Mouse (Mus musculus) heart, adult 2 months (tissue): ENCODE measurements around the gene Gpm6a. TPM values are rescaled to one million over a fixed set of nuclear protein-coding genes. Genes with fewer than 3 reads are reported as not detected.

Experiments
- DNase-seq, 2 experiments: peaks; one replicate each; pipeline ENCODE4 v3.0.0; 2021
- H3K27ac ChIP-seq: fragments of 200-600 bp; 2 replicates; pipeline ENCODE4 v1.8.1; 2022
- H3K27me3 ChIP-seq: fragments of 200-500 bp; 2 replicates; pipeline ENCODE4 v1.6.1; 2012; ENCODE audit warnings: mild to moderate bottlenecking, low read length, inconsistent platforms, mixed read lengths; ENCODE audit not compliant: control insufficient read depth, insufficient read depth
- H3K36me3 ChIP-seq: fragments of 200-500 bp; 2 replicates; pipeline ENCODE4 v1.6.1; 2012; ENCODE audit warnings: low read length, inconsistent platforms; ENCODE audit not compliant: control insufficient read depth, insufficient read depth
- H3K4me1 ChIP-seq: fragments of 200-500 bp; 2 replicates; pipeline ENCODE4 v1.6.1; 2011; ENCODE audit warnings: low read length; ENCODE audit not compliant: control insufficient read depth, insufficient read depth
- H3K4me3 ChIP-seq: fragments of 200-600 bp; 2 replicates; pipeline ENCODE4 v1.8.1; 2022
- H3K79me2 ChIP-seq: fragments of 200-500 bp; replicated peaks from 2 replicates; pipeline ENCODE4 v1.6.1; 2012; ENCODE audit warnings: mild to moderate bottlenecking, inconsistent platforms, low read length, moderate library complexity, mixed read lengths; ENCODE audit not compliant: control insufficient read depth, insufficient read depth
- H3K9ac ChIP-seq: fragments of 200-500 bp; 2 replicates; pipeline ENCODE4 v1.6.1; 2012; ENCODE audit warnings: low read depth, mild to moderate bottlenecking, control low read depth, inconsistent platforms, low read length, mixed read lengths
- CTCF ChIP-seq: fragments of 200-600 bp; IDR thresholded peaks from 2 replicates; pipeline ENCODE4 v1.8.1; 2022; ENCODE audit warnings: antibody characterized with exemption, mild to moderate bottlenecking, moderate library complexity
- EP300 ChIP-seq: fragments of 200-500 bp; IDR thresholded peaks from 2 replicates; pipeline ENCODE4 v1.6.1; 2011; ENCODE audit warnings: low read depth, low read length, control low read depth; ENCODE audit not compliant: insufficient read depth
- POLR2A ChIP-seq: fragments of 200-500 bp; IDR thresholded peaks from 2 replicates; pipeline ENCODE4 v1.6.1; 2011; ENCODE audit warnings: mild to moderate bottlenecking, low read depth, low read length, control low read depth; ENCODE audit not compliant: insufficient read depth
- WGBS: fragments of 180-500 bp; shearing (Covaris S2); methylation state at CpG from one replicate; pipeline ENCODE4 v1.1.7; 2018; 5-methylcytosine and 5-hydroxymethylcytosine counted together
- intact Hi-C: fragments of 180-260 bp; cut with DNase I; formaldehyde crosslinking; loops from one replicate; pipeline ENCODE4 v1.15.1; 2025
- polyA plus RNA-seq: library from polyadenylated mRNA; depleted of rRNA; stranded (reverse); fragments of >200 nt; gene quantifications from 2 replicates; pipeline ENCODE4 v1.2.3, GENCODE M21; 2012
- total RNA-seq, 2 experiments: library from RNA; stranded (reverse); gene quantifications; 2 replicates each; pipeline ENCODE4 v1.2.3; 2021

Gene Gpm6a
- total and polyA plus RNA-seq, 3 experiments: 5.8 to 10.6 (median 9.0) TPM

DNA sequence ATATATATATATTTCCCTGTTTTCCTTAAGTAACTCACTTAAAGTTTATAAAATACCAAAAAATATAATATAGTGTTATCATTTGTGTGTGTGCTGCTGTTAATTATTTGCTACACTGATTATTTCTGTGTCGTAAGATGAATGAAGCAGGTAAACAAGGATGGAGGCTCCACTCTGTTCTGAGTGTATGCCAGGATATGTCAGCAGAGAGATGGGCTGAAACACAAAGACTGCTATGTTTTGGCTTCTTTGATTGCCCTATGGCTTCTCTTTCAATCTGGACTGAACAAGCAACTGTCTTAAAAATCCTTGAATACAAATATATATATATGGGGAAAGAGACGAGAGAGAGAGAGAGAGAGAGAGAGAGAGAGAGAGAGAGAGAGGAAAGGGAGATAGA lies 1.3 kb upstream of the Gpm6a start:
- WGBS: 79% methylated on average over 2 of the region's 2 CpGs
- TF ChIP-seq POLR2A: no peak
- TF ChIP-seq CTCF: no peak
- TF ChIP-seq EP300: no peak
- Histone ChIP-seq H3K4me1 (no peaks in the 10 kb centered on the region), H3K27me3 (no peaks in the 10 kb centered on the region), H3K36me3 (no peaks in the 10 kb centered on the region), H3K4me3 (no peak overlapping the region), H3K9ac (no peak overlapping the region), H3K27ac (no peak overlapping the region), H3K79me2 (no peaks in the 10 kb centered on the region)
- intact Hi-C loops: no loop called here
- DNase-seq: no peak

DNA sequence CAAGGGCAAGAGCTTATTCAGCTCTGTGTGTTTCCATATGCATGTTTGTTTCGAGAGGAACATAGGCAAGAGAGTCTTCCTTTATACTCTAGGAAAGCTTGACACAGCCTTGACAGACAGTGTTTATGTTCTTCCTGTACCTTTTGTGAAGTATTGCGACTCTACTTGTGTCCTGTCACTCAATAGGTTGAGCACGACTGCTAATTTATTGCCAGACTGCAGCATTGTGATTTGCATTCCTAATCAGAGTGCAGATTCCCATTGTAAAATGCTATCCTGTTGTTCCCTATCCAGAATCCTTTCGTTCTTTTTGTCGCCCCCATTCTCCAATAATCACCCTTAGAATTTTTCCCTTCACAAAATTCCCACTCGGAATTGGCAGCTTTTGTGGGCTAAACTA lies 613 bp upstream of the Gpm6a start:
- intact Hi-C loops: no loop called here
- H3K4me1 ChIP-seq: no peaks in the 10 kb centered on the region

DNA sequence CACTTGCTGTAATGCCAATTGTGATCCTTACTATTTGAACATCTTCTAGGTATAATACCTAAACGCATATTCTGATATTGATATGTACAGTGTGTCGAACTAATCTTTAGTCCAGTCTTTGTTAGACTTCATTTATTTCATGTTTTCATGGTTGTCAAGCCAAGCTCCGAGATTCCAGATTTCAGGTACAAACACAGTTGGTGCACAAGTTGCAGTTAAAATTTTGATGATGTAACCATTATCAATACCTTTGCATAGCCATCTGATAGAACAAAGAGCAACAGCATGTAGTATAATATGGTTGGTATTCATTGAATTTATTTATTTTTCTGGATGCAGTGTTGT lies 785 bp downstream of the Gpm6a start:
- no peaks in the 10 kb centered on the region for H3K27me3 ChIP-seq
- no peaks in the 10 kb centered on the region for H3K4me1 ChIP-seq
- TF ChIP-seq CTCF: no peak
- no peak for TF ChIP-seq EP300
- no peak for TF ChIP-seq POLR2A
- no peaks in the 10 kb centered on the region for H3K79me2 ChIP-seq
- DNase-seq: no peak
- no peaks in the 10 kb centered on the region for H3K36me3 ChIP-seq
- H3K27ac ChIP-seq: no peak overlapping the region
- H3K4me3 ChIP-seq: no peak overlapping the region
- 80% methylated on average over 3 of the region's 3 CpGs for WGBS
- H3K9ac ChIP-seq: no peak overlapping the region
- intact Hi-C loops: no loop called here

More for the DNA sequence above, 613 bp upstream of the Gpm6a start:
- TF ChIP-seq POLR2A (no peak), EP300 (no peak), CTCF (no peak)
- no peaks in the 10 kb centered on the region for H3K79me2 ChIP-seq
- H3K4me3 ChIP-seq: no peak overlapping the region
- H3K27ac ChIP-seq: no peak overlapping the region
- no peak for DNase-seq
- 63% methylated on average over 6 of the region's 6 CpGs for WGBS
- H3K9ac ChIP-seq: no peak overlapping the region
- no peaks in the 10 kb centered on the region for H3K27me3 ChIP-seq
- no peaks in the 10 kb centered on the region for H3K36me3 ChIP-seq

DNA sequence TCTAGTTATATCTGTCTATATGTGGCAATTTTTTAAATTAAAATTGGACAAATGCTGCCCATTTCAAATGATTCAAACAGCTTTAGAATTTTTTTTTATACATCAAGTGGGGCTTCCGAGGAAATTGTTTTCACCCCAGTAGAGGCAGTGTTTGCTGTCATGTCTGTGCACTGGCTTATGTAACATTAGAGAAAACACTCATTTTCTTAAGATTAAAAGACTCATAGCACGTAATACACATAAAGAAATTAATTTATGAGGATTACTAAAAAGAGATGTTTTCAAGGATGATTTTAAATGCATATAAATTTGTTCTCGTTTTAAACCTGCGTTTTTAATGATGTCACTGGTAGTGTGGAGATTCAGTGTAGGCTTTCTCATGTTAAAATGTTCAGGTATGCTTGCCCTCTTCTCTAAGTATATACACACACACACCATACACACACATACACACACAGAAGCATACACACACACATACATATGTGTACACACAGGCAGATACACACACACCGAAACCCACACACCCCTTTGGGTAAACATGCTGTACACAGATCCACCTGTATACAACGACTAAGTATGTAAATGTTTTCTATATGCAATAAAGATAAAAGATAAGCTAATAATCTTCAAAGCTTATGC lies 1.4 kb downstream of the Gpm6a start:
- H3K9ac ChIP-seq: no peak overlapping the region
- H3K4me3 ChIP-seq: no peak overlapping the region
- H3K27ac ChIP-seq: no peak overlapping the region
- intact Hi-C loops: no loop called here
- DNase-seq: no peak
- H3K79me2 ChIP-seq: no peaks in the 10 kb centered on the region
- H3K4me1 ChIP-seq: no peaks in the 10 kb centered on the region
- no peaks in the 10 kb centered on the region for H3K36me3 ChIP-seq
- no peak for TF ChIP-seq CTCF
- WGBS: 75% methylated on average over 6 of the region's 6 CpGs
- no peaks in the 10 kb centered on the region for H3K27me3 ChIP-seq

DNA sequence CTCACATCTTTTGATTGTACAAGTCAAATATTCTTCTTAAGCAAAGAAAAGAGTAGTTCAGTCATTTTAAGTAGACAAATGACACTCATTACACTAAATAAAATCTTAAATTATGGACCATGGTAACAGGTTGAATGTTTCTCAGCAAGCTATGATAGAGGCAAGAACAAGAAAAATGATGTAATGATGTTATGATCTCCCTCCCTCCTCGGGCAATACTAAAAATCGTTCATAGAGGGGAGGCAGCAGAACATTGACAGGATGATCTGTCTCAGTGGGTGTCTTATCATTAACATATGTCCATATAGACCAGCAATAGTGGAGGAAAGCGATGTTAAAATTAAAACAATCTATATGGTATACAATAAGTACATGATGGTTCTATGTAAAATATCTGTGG lies 2.1 kb downstream of the Gpm6a start:
- Histone ChIP-seq H3K36me3 (no peaks in the 10 kb centered on the region), H3K79me2 (no peaks in the 10 kb centered on the region), H3K27me3 (no peaks in the 10 kb centered on the region), H3K4me3 (no peak overlapping the region), H3K9ac (no peak overlapping the region), H3K27ac (no peak overlapping the region), H3K4me1 (no peaks in the 10 kb centered on the region)
- TF ChIP-seq CTCF (no peak), EP300 (no peak), POLR2A (no peak)
- no peak for DNase-seq
- 81% methylated on average over 3 of the region's 3 CpGs for WGBS
- intact Hi-C loops: no loop called here

DNA sequence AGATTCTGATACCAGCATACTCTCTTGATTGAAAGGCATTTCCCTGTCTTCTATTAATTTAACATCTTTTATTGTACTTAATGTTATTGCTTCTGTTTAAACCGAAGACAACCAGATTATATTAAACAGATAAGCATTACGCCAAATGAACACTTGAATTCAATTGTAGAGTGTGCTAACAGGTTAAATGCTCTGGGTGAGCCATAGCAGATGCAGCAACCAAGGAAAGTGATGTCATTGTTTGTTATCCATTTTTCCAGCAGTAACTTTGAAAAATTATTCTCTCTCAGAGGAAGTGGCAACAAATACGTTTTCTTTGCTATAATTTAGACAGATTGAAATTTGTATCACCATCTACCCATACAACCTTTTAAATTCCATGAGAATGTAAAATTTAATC lies 2.9 kb downstream of the Gpm6a start:
- no peaks in the 10 kb centered on the region for H3K27me3 ChIP-seq
- H3K9ac ChIP-seq: no peak overlapping the region
- H3K4me3 ChIP-seq: no peak overlapping the region
- H3K27ac ChIP-seq: no peak overlapping the region
- H3K79me2 ChIP-seq: no peaks in the 10 kb centered on the region
- no peak for DNase-seq
- 49% methylated on average over 3 of the region's 3 CpGs for WGBS
- no peaks in the 10 kb centered on the region for H3K36me3 ChIP-seq
- no peaks in the 10 kb centered on the region for H3K4me1 ChIP-seq
- intact Hi-C loops: no loop called here
- TF ChIP-seq CTCF: no peak
- no peak for TF ChIP-seq EP300
- TF ChIP-seq POLR2A: no peak

DNA sequence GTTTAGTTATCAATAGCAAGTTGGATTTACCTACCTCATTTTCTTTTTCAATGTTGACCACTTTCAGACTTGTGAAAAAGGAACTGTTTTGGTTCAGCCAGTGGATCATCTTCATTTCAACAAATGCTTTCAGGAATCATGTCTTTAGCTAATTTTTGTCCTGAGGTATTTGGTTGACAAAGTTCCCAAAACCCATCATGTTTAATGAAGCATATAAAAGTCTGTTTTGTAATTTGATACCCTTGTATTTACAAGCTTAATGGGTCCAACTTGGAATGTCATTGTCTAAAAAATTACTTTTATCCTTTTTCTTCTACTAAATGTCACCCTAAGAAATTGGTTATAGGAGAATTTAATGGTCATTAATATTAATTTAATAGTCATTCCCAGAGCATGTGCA lies 6.9 kb downstream of the Gpm6a start:
- Histone ChIP-seq H3K9ac (no peak overlapping the region), H3K4me1 (no peaks in the 10 kb centered on the region), H3K27me3 (no peaks in the 10 kb centered on the region), H3K27ac (no peak overlapping the region), H3K79me2 (no peaks in the 10 kb centered on the region), H3K36me3 (no peaks in the 10 kb centered on the region), H3K4me3 (no peak overlapping the region)
- no peak for TF ChIP-seq EP300
- TF ChIP-seq CTCF: no peak
- no peak for TF ChIP-seq POLR2A
- intact Hi-C loops: no loop called here
- no peak for DNase-seq
